Mouse (Mus musculus): Measurements from ENCODE around the gene Rtl9. TPM values are rescaled to one million over a fixed set of nuclear protein-coding genes. Genes with fewer than 3 reads are reported as not detected.

Gene Rtl9
- total RNA-seq, 2 experiments from 2014 or later = 0.60 to 1.3 TPM

Other genes with a start within 250 kb of the Rtl9 start
- 10 to 100 TPM; 12.2 to 12.5 TPM for gene Ammecr1, start 132.9 kb upstream of the Rtl9 start, total RNA-seq (2021)